Mouse (Mus musculus) CD8-positive naive resting alpha-beta T cell, adult 2 months (primary cell): ENCODE data around the gene Gpr35.

ENCODE experiments used
- DNase-seq, 2 experiments: peaks; one replicate each; pipeline ENCODE4 v3.0.0; 2022; ENCODE audit warnings: low read depth in 2 of 2, low spot score in 2 of 2

The Gpr35 gene

GRCm38 (mm10) chr1:92950607-92951006, at the start of gene Gpr35:
Gene Gpr35, plus strand, starts transcription at chr1:92950865.
- DNase-seq = no peak

DNA sequence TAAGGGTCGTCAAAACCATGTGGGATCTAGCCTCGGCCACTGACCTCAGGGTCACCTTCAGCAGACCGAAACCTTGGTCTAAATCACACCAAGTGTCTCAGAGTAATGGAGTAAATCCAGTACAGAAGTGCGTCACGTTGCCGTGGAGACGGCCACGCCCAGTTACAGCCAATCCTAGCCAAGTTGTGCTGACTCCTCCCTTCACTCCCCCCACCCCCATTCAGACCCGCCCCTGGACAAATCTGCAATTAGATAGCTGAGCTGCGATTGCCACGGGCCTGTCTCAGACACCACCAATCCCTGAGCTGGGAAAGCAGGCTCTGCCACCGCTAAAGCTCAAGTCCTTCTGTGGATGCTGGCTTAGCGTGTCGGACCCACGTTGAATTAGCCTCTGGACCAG, 47.9 kb upstream of the Gpr35 start, which contains the start of gene Ankmy1:
Gene Ankmy1 (minus strand): TSS at position 121 of the 400 bp plus-strand sequence.
- no peak for DNase-seq

GRCm38 (mm10) chr1:92903627-92904026, 47.0 kb upstream of the Gpr35 start:
- DNase-seq = no peak

GRCm38 (mm10) chr1:92905703-92906310, 44.9 kb upstream of the Gpr35 start:
- no peak for DNase-seq

DNA sequence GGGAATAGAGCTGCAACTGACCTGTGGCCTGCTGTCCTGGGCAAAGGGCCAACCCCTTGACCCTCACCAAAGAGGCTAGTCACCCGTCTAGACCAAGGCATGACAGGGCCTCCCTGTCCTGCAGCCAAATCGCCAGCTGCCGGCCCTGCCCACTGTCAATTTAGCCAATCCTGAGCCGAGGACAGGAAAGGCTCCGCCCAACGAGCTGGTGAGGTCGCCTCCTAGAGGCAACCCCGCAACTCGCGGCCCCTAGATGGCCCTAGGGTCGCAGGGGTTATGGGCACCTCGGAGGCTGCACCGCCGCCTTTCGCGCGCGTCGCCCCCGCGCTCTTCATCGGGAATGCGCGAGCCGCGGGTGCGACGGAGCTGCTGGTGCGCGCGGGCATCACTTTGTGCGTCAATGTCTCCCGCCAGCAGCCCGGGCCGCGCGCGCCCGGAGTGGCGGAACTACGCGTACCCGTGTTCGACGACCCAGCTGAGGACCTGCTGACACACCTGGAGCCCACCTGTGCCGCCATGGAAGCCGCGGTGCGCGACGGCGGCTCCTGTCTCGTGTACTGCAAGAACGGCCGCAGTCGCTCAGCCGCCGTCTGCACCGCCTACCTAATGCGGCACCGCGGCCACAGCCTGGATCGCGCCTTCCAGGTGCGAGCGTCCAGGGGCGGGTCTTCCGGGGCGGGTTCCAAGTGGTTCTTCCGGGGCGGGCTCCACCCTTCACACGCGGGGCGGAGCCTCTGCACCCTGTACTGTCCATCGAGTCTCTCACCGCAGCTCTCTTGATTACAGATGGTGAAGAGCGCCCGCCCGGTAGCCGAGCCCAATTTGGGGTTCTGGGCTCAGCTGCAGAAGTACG, 43.7 kb upstream of the Gpr35 start, which contains the start of gene Dusp28:
Gene Dusp28 (plus strand): TSS at position 203 of the 853 bp plus-strand sequence.
- DNase-seq = peak; percentile 59 to 69

DNA sequence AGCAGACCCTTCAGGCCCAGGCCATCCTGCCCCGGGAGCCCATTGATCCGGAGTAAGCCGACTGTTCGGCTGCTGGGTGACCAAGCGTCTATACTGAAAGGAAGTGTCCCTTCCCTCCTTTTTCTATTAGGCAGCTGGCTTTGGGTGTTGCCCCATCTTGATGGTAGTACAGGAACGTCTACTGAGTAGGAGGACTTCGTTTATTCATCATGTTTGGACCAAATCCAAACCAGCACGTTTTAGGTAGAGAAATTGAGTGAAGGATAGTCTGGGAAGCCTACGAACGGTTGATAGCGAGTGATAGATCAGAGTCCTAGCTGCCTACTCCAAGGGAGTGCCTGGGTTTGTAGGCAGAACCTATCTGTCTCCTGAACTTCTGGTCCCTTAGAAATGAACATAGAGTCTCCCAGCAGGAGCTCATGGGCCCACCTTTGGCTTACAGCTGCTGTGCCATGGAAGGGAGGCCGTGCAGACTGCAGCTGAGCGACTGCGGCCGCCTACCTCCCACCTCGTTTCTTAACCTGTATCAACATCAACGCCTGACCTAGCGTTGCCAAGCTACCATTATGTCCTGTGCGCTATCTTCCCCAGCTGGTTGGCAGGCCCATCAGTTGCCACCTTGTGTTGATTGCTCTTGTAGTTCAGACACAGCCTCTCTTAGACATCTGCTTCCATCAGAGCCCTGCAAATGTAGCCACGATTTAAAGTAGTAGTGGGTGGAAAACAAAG, 42.9 kb upstream of the Gpr35 start:
- no peak for DNase-seq

GRCm38 (mm10) chr1:92908664-92909063, 42.0 kb upstream of the Gpr35 start:
- no peak for DNase-seq

- DNase-seq = peak in 1 of 2 experiments; percentile 32
Observed at GRCm38 (mm10) chr1:92909068-92909467, 41.6 kb upstream of the Gpr35 start.

- DNase-seq = peak; percentile 56 to 59
Observed at GRCm38 (mm10) chr1:92910239-92910885, 40.3 kb upstream of the Gpr35 start, which contains the start of gene Rnpepl1. Gene Rnpepl1, plus strand, starts transcription at chr1:92910783.

DNA sequence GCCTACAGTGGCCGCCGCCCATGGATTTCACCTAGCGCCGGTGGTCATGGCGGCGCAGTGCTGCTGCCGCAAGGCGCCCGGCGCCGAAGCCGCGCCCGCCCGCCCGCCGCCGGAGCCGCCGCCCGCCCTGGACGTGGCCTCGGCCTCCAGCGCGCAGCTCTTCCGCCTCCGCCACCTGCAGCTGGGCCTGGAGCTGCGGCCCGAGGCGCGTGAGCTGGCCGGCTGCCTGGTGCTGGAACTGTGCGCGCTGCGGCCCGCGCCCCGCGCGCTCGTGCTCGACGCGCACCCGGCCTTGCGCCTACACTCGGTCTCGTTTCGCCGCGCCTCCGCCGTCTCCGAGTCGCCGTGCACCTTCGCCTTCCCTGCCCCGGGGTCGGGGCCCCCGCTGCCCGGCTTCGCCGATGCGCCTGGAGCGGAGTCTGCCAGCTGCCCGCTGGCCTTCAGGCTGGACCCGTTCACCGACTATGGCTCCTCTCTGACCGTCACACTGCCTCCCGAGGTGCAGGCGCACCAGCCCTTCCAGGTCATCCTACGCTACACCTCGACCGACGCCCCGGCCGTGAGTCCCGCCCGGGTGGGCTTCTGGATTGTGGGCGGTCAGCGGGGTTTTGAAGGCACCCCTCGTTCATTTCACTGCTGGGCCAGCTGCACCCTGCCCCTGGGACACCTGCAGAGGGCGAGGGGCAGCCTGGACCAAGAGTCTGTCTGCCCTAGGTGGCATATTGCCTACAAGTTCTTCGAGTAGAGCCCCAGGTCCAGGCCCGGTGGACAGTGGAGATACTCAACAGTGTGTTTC, 39.5 kb upstream of the Gpr35 start:
- peak; percentile 18 to 32 for DNase-seq

- DNase-seq = no peak
Observed at GRCm38 (mm10) chr1:92911721-92912138, 38.9 kb upstream of the Gpr35 start.

GRCm38 (mm10) chr1:92912286-92912685, 38.4 kb upstream of the Gpr35 start:
- DNase-seq = peak in 1 of 2 experiments; percentile 14

DNA sequence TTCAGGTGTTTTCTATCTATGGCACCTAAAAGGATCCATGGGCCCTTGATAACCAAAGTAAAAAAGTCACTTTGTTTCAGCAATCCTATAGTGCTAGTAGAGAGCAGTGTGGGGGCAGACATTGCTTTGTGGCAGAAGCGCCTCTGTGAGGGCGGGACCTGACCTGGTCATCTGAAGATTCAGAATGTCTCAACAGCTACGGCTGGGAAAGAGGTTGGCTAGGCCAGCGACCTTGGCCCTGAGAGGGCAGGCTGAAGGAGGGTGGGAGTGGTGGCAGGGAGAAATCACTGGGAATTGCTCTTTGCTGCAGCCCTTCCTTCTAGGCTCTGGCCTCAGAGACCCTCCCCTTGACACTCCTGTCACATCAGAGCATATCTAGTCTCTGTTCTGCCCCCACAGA, 36.4 kb upstream of the Gpr35 start:
- no peak for DNase-seq

- DNase-seq = no peak
Observed at GRCm38 (mm10) chr1:92914993-92915392, 35.7 kb upstream of the Gpr35 start.

DNA sequence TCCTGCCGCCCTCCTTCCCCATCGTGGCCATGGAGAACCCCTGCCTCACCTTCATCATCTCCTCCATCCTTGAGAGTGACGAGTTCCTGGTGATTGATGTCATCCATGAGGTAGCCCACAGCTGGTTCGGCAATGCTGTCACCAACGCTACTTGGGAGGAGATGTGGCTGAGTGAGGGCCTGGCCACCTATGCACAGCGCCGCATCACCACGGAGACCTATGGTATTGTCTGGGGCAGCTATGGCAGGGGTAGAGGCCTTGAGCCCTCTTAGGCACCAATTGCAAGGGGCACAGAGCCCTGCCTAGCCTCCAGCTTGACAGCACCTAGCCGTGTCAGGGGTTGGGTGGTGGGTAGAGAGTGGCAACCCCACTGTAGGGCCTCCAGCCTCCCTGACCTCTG, 33.9 kb upstream of the Gpr35 start:
- DNase-seq = no peak

- DNase-seq = no peak
Observed at GRCm38 (mm10) chr1:92919151-92919550, 31.5 kb upstream of the Gpr35 start.

DNA sequence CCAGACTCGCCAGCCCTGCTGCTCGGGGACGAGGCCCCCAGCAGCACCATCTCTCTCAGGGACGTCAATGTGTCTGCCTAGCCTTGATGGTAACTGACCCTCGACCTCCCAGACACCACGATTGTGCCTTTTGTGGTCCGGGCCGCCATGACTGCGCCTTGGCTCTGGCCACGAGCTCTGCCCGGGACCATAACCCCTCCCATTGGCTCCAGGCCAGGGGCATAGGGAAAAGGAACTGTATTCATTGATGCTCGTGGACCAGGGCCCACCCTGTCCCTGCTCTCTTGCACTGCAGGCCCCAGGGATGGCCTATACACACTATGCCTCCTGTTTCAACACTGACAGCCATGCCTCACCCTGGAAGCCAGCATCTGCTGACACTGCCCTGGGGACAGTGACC, 30.9 kb upstream of the Gpr35 start:
- DNase-seq = no peak

DNA sequence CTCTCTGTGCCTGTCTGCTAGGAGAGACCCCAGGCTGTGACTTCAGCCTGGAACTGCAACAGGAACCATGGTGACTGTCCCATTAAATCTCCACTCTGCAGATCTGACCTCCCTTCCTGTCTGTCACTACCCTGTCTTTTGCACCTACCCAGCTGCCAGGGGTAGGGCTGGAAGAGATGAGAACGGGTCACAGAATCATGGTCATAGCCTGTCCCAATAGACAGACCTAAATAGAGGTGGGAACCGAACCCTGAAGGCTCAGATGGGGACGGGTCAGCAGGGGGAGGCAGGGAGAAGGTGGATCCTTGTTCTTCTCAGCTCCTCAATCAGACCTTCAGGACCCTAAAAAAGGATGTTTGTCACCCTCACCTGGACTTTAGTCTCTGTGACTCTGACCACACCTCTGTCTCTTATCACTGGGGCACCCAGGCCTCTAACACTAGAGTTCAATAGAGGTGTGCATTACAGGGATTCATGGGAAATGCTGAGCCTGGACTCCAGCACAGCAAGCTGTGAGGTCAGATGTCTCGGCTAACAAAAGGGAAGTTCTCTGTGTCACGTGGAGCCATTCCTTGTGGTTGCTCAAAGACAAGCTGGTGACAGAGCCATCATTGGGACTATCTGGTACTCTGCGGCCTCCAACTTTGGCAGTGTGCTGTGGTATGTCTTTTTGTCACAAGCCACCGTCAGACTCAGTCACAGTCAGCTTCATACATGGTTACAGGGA, 30.0 kb upstream of the Gpr35 start:
- no peak for DNase-seq

DNA sequence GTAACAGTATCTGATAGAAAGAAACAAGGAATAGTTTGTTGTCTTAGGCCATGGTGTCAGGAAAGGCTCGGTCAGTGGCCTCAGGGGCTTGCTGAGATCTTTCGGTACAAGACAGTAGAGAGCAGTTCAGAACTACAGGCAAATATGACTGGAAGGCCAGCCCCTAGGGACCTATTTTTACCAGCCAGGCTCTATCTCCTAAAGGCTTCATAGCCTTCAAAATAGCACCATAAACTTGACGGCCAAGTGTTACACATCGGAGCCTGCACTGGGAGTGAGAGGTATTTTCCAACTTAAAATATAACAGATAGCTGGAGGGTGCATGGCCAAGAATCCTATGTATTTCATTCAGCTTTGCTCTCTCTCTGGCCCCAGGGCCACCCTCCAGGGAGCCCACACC, 29.2 kb upstream of the Gpr35 start:
- no peak for DNase-seq
